Mouse (Mus musculus) liver, embryonic 13.5 days (tissue): ENCODE data around the gene Hoxa5. TPM values are rescaled to one million over a fixed set of nuclear protein-coding genes. Genes with fewer than 3 reads are reported as not detected.

Experiments used
- ATAC-seq: fragments of 200-750 bp; cut with Nextera tagmentation; 2 replicates; pipeline ENCODE4 v1.8.0; 2017; ENCODE audit warnings: low read depth, mild to moderate bottlenecking, moderate number of reproducible peaks, moderate library complexity
- DNase-seq: peaks from one replicate; pipeline ENCODE4 v3.0.0; 2022
- H3K27ac ChIP-seq: fragments of 300-500 bp; sonication (generic); 2 replicates; pipeline ENCODE4 v1.5.1; 2015; ENCODE audit warnings: moderate library complexity, mild to moderate bottlenecking, inconsistent platforms
- H3K27me3 ChIP-seq: fragments of 300-500 bp; sonication (generic); 2 replicates; pipeline ENCODE4 v1.6.1; 2015; ENCODE audit warnings: mild to moderate bottlenecking, inconsistent platforms
- H3K36me3 ChIP-seq: fragments of 300-500 bp; sonication (generic); 2 replicates; pipeline ENCODE4 v1.6.1; 2015; ENCODE audit warnings: mild to moderate bottlenecking, inconsistent platforms
- H3K4me1 ChIP-seq: fragments of 300-500 bp; sonication (generic); replicated peaks from 2 replicates; pipeline ENCODE4 v1.6.1; 2015; ENCODE audit warnings: inconsistent platforms
- H3K4me2 ChIP-seq: fragments of 300-500 bp; sonication (generic); 2 replicates; pipeline ENCODE4 v1.6.1; 2015; ENCODE audit warnings: inconsistent platforms, mild to moderate bottlenecking, moderate library complexity
- H3K4me3 ChIP-seq: fragments of 300-500 bp; sonication (generic); replicated peaks from 2 replicates; pipeline ENCODE4 v1.5.1; 2015; ENCODE audit warnings: mild to moderate bottlenecking, inconsistent platforms
- H3K9ac ChIP-seq: fragments of 300-500 bp; sonication (generic); 2 replicates; pipeline ENCODE4 v1.6.1; 2015; ENCODE audit warnings: mild to moderate bottlenecking, inconsistent platforms
- H3K9me3 ChIP-seq: fragments of 300-500 bp; sonication (generic); replicated peaks from 2 replicates; pipeline ENCODE4 v1.6.1; 2016; ENCODE audit warnings: inconsistent platforms
- WGBS: fragments of 180-500 bp; shearing (Covaris S2); methylation state at CpG from one replicate; pipeline ENCODE4 v1.1.7; 2015; ENCODE audit not compliant: insufficient replicate concordance; 5-methylcytosine and 5-hydroxymethylcytosine counted together
- polyA plus RNA-seq: library from polyadenylated mRNA; unstranded; fragments of >200 nt; fragmentation: Nextera tagmentation; extraction: Ambion mirVana; gene quantifications from 2 replicates; pipeline ENCODE4 v1.2.1, GENCODE M21; 2015

The Hoxa5 gene
- polyA plus RNA-seq, 1 experiment from 2014 or later: 0.83 TPM

DNA sequence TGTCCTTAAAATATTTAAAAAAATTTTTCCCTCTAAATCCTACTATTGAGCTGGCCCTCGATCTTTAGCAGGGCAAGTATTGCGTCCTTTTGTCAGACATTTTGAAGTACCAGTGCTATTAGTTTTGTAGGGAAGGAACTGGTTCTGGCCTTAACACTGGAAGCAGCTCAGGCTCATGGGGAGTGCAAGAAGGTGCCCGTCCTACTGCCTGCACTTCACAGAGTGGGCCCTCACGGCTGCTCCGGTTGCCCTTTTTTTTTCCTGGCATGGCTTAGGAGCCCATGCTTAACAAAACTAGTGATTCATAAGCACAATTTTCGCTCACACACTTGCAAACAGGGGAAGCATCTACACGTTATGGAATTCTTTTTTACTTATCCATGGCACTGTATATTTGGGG, 34.6 kb upstream of the Hoxa5 start:
- no peak for DNase-seq
- 6% methylated on average over 7 of the region's 7 CpGs for WGBS
- H3K4me3 ChIP-seq: no peak overlapping the region

GRCm38 (mm10) chr6:52238155-52238545, 33.8 kb upstream of the Hoxa5 start:
- no peak overlapping the region for H3K4me2 ChIP-seq
- ATAC-seq (no peak), DNase-seq (no peak)
- H3K9ac ChIP-seq: no peak overlapping the region
- H3K27ac ChIP-seq: no peak overlapping the region
- no peaks in the 10 kb centered on the region for H3K9me3 ChIP-seq
- H3K4me3 ChIP-seq: no peak overlapping the region
- no peaks in the 10 kb centered on the region for H3K4me1 ChIP-seq
- peaks cover 99% of the 10 kb centered on the region for H3K27me3 ChIP-seq
- 2% methylated on average over 7 of the region's 7 CpGs for WGBS
- H3K36me3 ChIP-seq: no peaks in the 10 kb centered on the region

More for the DNA sequence above, 34.6 kb upstream of the Hoxa5 start:
- no peaks in the 10 kb centered on the region for H3K36me3 ChIP-seq
- no peak overlapping the region for H3K9ac ChIP-seq
- no peaks in the 10 kb centered on the region for H3K9me3 ChIP-seq
- no peak for ATAC-seq
- H3K4me2 ChIP-seq: no peak overlapping the region
- no peaks in the 10 kb centered on the region for H3K4me1 ChIP-seq
- no peak overlapping the region for H3K27ac ChIP-seq
- peaks cover 99% of the 10 kb centered on the region for H3K27me3 ChIP-seq

DNA sequence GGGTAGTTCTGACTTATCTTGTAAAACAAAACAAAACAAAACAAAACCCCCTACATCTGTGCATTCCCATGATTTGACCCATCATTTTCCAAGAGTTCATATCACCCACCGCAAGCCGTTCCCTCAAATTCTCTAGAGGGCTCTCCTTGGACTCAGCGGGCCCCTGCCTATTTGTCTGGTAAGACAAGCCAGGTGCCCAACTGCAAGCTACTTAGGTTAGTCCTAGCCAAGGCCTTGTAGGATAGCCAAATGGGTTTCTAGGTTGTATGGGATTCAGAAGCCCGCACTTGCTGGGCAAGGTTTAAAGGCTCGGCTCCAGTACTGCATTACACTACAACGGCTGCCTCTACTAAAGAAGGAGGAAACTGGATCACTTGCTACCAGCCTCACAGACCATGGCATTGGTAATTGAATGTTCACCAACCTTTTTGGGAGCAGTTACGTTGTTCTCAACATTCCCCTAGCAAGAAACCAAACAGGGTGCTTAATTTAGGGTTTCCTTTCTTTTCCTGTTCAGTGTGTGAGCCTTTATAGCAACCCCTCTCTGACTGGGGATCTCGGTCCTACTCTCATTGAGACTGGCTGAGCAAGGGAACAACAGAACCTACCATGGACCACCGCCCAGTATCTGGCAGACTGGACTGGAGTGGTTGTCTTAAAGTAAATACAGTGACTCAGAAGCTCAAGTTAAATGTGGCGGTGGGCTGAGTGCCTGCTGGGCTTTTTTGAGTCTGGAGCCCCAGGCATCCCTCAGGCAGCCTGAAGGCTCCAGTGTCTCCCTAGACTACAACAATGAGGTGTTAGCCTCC, 33.2 kb upstream of the Hoxa5 start:
- H3K27me3 ChIP-seq: peaks cover 99% of the 10 kb centered on the region
- no peaks in the 10 kb centered on the region for H3K4me1 ChIP-seq
- no peaks in the 10 kb centered on the region for H3K9me3 ChIP-seq
- WGBS: 14% methylated on average over 10 of the region's 10 CpGs
- no peak overlapping the region for H3K4me2 ChIP-seq
- H3K9ac ChIP-seq: no peak overlapping the region
- DNase-seq (no peak), ATAC-seq (no peak)
- no peak overlapping the region for H3K27ac ChIP-seq
- no peak overlapping the region for H3K4me3 ChIP-seq
- no peaks in the 10 kb centered on the region for H3K36me3 ChIP-seq

DNA sequence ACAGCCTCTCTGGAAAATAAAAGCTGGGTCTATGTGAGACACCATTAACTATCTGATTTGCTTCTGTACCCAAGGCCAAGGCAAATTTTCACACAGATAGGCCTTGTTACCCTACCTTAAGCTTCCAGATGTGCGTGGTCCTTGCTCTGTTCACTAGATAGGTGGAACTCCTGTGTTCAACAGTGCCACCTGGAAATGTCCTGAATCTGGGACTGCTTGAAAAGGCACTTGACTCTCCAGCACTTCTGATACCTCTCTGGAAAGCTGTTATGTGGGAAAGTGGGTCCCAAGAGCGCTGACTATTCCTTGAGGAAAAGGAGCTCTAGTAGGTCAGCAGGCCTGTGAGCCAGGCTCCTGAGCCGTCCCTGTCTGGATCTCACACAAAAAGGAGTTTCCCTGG, 32.4 kb upstream of the Hoxa5 start:
- no peak for ATAC-seq
- H3K9ac ChIP-seq: no peak overlapping the region
- H3K36me3 ChIP-seq: no peaks in the 10 kb centered on the region
- no peaks in the 10 kb centered on the region for H3K9me3 ChIP-seq
- DNase-seq: no peak
- H3K27me3 ChIP-seq: peaks cover 99% of the 10 kb centered on the region
- no peak overlapping the region for H3K4me3 ChIP-seq
- no peak overlapping the region for H3K4me2 ChIP-seq
- H3K4me1 ChIP-seq: no peaks in the 10 kb centered on the region
- no peak overlapping the region for H3K27ac ChIP-seq
- 16% methylated on average over 3 of the region's 3 CpGs for WGBS

GRCm38 (mm10) chr6:52235866-52236265, 31.5 kb upstream of the Hoxa5 start:
- H3K9ac ChIP-seq: no peak overlapping the region
- H3K9me3 ChIP-seq: no peaks in the 10 kb centered on the region
- H3K27me3 ChIP-seq: peaks cover 98% of the 10 kb centered on the region
- H3K4me1 ChIP-seq: no peaks in the 10 kb centered on the region
- 25% methylated on average over 6 of the region's 6 CpGs for WGBS
- H3K4me3 ChIP-seq: no peak overlapping the region
- ATAC-seq: no peak
- H3K36me3 ChIP-seq: no peaks in the 10 kb centered on the region
- no peak overlapping the region for H3K27ac ChIP-seq
- H3K4me2 ChIP-seq: no peak overlapping the region
- no peak for DNase-seq

- no peak for ATAC-seq
- Histone ChIP-seq H3K9ac (no peak overlapping the region), H3K27ac (no peak overlapping the region), H3K36me3 (no peaks in the 10 kb centered on the region), H3K27me3 (peaks cover 98% of the 10 kb centered on the region), H3K4me3 (no peak overlapping the region), H3K4me2 (no peak overlapping the region), H3K9me3 (no peaks in the 10 kb centered on the region), H3K4me1 (no peaks in the 10 kb centered on the region)
- 33% methylated on average over 9 of the region's 9 CpGs for WGBS
- no peak for DNase-seq
Measured at GRCm38 (mm10) chr6:52235267-52235666, 30.9 kb upstream of the Hoxa5 start.

DNA sequence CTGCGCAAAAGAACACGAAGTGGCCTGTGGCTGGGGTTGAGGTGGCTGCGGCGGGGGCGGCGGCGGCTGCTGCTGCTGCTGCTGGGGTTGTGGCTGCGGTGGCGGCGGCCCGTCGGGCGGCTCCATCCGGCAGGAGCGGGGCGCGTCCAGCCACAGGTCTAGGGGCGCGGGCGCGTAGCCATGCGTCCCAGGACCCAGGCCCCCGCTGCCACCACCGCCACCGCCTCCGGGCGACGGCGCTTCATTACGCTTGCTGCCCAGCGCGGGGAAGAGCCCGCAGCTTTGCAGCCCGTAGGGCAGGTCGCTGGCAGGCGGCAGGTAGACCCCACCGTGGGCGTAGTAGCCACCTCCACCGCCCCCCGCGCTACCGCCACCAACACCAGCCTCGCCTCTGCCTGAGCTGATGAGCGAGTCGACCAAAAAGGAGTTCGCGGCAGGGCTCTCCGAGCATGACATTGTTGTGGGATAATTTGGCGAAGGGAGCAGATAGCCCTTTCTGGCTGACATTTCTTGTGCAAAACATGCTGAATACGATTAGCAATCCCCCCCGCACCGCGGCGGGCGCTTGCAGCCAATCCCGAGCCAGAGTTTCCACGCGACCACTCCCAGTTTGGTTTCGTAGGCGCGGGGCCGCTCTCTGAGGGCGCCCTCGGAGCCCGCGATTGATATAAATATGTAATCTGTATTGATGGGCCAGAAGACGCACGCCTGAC, 30.2 kb upstream of the Hoxa5 start:
- no peaks in the 10 kb centered on the region for H3K9me3 ChIP-seq
- H3K9ac ChIP-seq: no peak overlapping the region
- no peaks in the 10 kb centered on the region for H3K36me3 ChIP-seq
- no peak for DNase-seq
- 2% methylated on average over 68 of the region's 68 CpGs for WGBS
- no peak overlapping the region; the same call in 1 of the 2 replicates for H3K4me2 ChIP-seq
- 0 out of 2 replicates have a peak overlapping the region, but pooled peaks have one; percentile 8 for H3K4me3 ChIP-seq
- peaks cover 98% of the 10 kb centered on the region for H3K27me3 ChIP-seq
- no peak overlapping the region for H3K27ac ChIP-seq
- no peaks in the 10 kb centered on the region for H3K4me1 ChIP-seq
- no peak for ATAC-seq

GRCm38 (mm10) chr6:52233546-52234427, 29.4 kb upstream of the Hoxa5 start:
- peaks cover 99% of the 10 kb centered on the region for H3K27me3 ChIP-seq
- H3K4me3 ChIP-seq: 0 out of 2 replicates have a peak overlapping the region, but pooled peaks have one; percentile 8
- no peaks in the 10 kb centered on the region for H3K36me3 ChIP-seq
- no peaks in the 10 kb centered on the region for H3K4me1 ChIP-seq
- H3K4me2 ChIP-seq: no peak overlapping the region; the same call in 1 of the 2 replicates
- ATAC-seq (no peak), DNase-seq (no peak)
- H3K9ac ChIP-seq: no peak overlapping the region
- H3K27ac ChIP-seq: no peak overlapping the region
- H3K9me3 ChIP-seq: no peaks in the 10 kb centered on the region
- 1% methylated on average over 70 of the region's 70 CpGs for WGBS

- H3K9me3 ChIP-seq: no peaks in the 10 kb centered on the region
- DNase-seq (no peak), ATAC-seq (no peak)
- no peak overlapping the region for H3K27ac ChIP-seq
- WGBS: 4% methylated on average over 23 of the region's 23 CpGs
- H3K36me3 ChIP-seq: no peaks in the 10 kb centered on the region
- peaks cover 98% of the 10 kb centered on the region for H3K27me3 ChIP-seq
- no peaks in the 10 kb centered on the region for H3K4me1 ChIP-seq
- no peak overlapping the region for H3K4me2 ChIP-seq
- H3K9ac ChIP-seq: no peak overlapping the region
- no peak overlapping the region for H3K4me3 ChIP-seq
Measured at GRCm38 (mm10) chr6:52232984-52233545, 28.7 kb upstream of the Hoxa5 start.

GRCm38 (mm10) chr6:52232568-52232965, 28.2 kb upstream of the Hoxa5 start:
- no peak for ATAC-seq

More at GRCm38 (mm10) chr6:52232568-52232965, 28.2 kb upstream of the Hoxa5 start:
- Histone ChIP-seq H3K4me1 (no peaks in the 10 kb centered on the region), H3K27ac (no peak overlapping the region), H3K4me3 (no peak overlapping the region), H3K4me2 (no peak overlapping the region), H3K9me3 (no peaks in the 10 kb centered on the region), H3K36me3 (no peaks in the 10 kb centered on the region), H3K9ac (no peak overlapping the region), H3K27me3 (peaks cover 98% of the 10 kb centered on the region)
- no peak for DNase-seq
- under 1% methylated on average over 18 of the region's 18 CpGs for WGBS
